Mouse (Mus musculus) stomach, embryonic 15.5 days (tissue): ENCODE results near the gene Ccl17. TPM values are rescaled to one million over a fixed set of nuclear protein-coding genes. Genes with fewer than 3 reads are reported as not detected.

Experiments used
- ATAC-seq: fragments of 200-750 bp; cut with Nextera tagmentation; 2 replicates; pipeline ENCODE4 v1.8.0; 2017; ENCODE audit warnings: low read depth, moderate number of reproducible peaks, moderate TSS enrichment; ENCODE audit not compliant: insufficient read depth, low FRiP score
- H3K27ac ChIP-seq: fragments of 300-500 bp; sonication (generic); 2 replicates; pipeline ENCODE4 v1.5.1; 2015; ENCODE audit warnings: mild to moderate bottlenecking, inconsistent platforms
- H3K27me3 ChIP-seq: fragments of 300-500 bp; sonication (generic); replicated peaks from 2 replicates; pipeline ENCODE4 v1.6.1; 2015; ENCODE audit warnings: inconsistent platforms
- H3K36me3 ChIP-seq: fragments of 300-500 bp; sonication (generic); 2 replicates; pipeline ENCODE4 v1.6.1; 2015; ENCODE audit warnings: inconsistent platforms
- H3K4me1 ChIP-seq: fragments of 300-500 bp; sonication (generic); 2 replicates; pipeline ENCODE4 v1.6.1; 2015; ENCODE audit warnings: inconsistent platforms
- H3K4me2 ChIP-seq: fragments of 300-500 bp; sonication (generic); 2 replicates; pipeline ENCODE4 v1.6.1; 2015; ENCODE audit warnings: mild to moderate bottlenecking, inconsistent platforms
- H3K4me3 ChIP-seq: fragments of 300-500 bp; sonication (generic); replicated peaks from 2 replicates; pipeline ENCODE4 v1.5.1; 2015; ENCODE audit warnings: inconsistent platforms
- H3K9ac ChIP-seq: fragments of 300-500 bp; sonication (generic); 2 replicates; pipeline ENCODE4 v1.6.1; 2015; ENCODE audit warnings: inconsistent platforms
- H3K9me3 ChIP-seq: fragments of 300-500 bp; sonication (generic); 2 replicates; pipeline ENCODE4 v1.6.1; 2016; ENCODE audit warnings: inconsistent platforms
- WGBS: fragments of 180-500 bp; shearing (Covaris S2); methylation state at CpG from one replicate; pipeline ENCODE4 v1.1.7; 2015; 5-methylcytosine and 5-hydroxymethylcytosine counted together
- polyA plus RNA-seq: library from polyadenylated mRNA; unstranded; fragments of >200 nt; fragmentation: Nextera tagmentation; extraction: Ambion mirVana; gene quantifications from 2 replicates; pipeline ENCODE4 v1.2.1, GENCODE M21; 2015

Gene Ccl17
- polyA plus RNA-seq, result 0.39 TPM in 1 of 2 replicates, not detected in the other

GRCm38 (mm10) chr8:94810153-94810552 lies at the start of gene Ccl17:
Ccl17 (plus strand) TSS chr8:94810453.
- ATAC-seq, result no peak
- Histone ChIP-seq H3K4me1 (0 out of 2 replicates have a peak, but pooled peaks cover 3% of the 10 kb centered on the region), H3K27me3 (no peaks in the 10 kb centered on the region), H3K9me3 (no peaks in the 10 kb centered on the region), H3K4me2 (no peak within 1 kb of the TSS), H3K9ac (no peak within 1 kb of the TSS), H3K27ac (no peak within 1 kb of the TSS), H3K36me3 (no peaks in the 10 kb centered on the region), H3K4me3 (no peak within 1 kb of the TSS)
- WGBS, result 51% methylated on average over 3 of the region's 3 CpGs

GRCm38 (mm10) chr8:94767035-94767434 lies 43.2 kb upstream of the Ccl17 start:
- Histone ChIP-seq H3K36me3 (no peaks in the 10 kb centered on the region), H3K9me3 (no peaks in the 10 kb centered on the region)
- 45% methylated on average over 9 of the region's 9 CpGs for WGBS

GRCm38 (mm10) chr8:94770945-94771344 lies 39.3 kb upstream of the Ccl17 start:
- ATAC-seq, result peak; percentile 66
- Histone ChIP-seq H3K4me2 (peak overlapping the region; percentile 93; the same call in 1 of the 2 replicates), H3K4me1 (peaks cover 27% of the 10 kb centered on the region), H3K27ac (peak overlapping the region; percentile 68), H3K4me3 (no peak overlapping the region), H3K27me3 (peaks cover 26% of the 10 kb centered on the region), H3K36me3 (no peaks in the 10 kb centered on the region), H3K9me3 (no peaks in the 10 kb centered on the region), H3K9ac (no peak overlapping the region)
- 26% methylated on average over 6 of the region's 6 CpGs for WGBS

More at GRCm38 (mm10) chr8:94767035-94767434, 43.2 kb upstream of the Ccl17 start:
- H3K27ac ChIP-seq, result no peak overlapping the region
- 0 out of 2 replicates have a peak, but pooled peaks cover 9% of the 10 kb centered on the region for H3K27me3 ChIP-seq
- no peak overlapping the region for H3K9ac ChIP-seq
- no peak overlapping the region for H3K4me3 ChIP-seq
- no peak for ATAC-seq
- H3K4me1 ChIP-seq, result peaks cover 12% of the 10 kb centered on the region
- H3K4me2 ChIP-seq, result no peak overlapping the region

- no peaks in the 10 kb centered on the region for H3K36me3 ChIP-seq
- H3K27me3 ChIP-seq, result peaks cover 26% of the 10 kb centered on the region
- ATAC-seq, result peak; percentile 58
- WGBS, result 1% methylated on average over 38 of the region's 38 CpGs
- H3K27ac ChIP-seq, result peak within 1 kb of the TSS; percentile 68
- peak within 1 kb of the TSS; percentile 93 for H3K4me2 ChIP-seq
- H3K4me1 ChIP-seq, result peaks cover 27% of the 10 kb centered on the region
- no peaks in the 10 kb centered on the region for H3K9me3 ChIP-seq
- peak within 1 kb of the TSS; percentile 56; the same call in 1 of the 2 replicates for H3K9ac ChIP-seq
- peak within 1 kb of the TSS; percentile 54 for H3K4me3 ChIP-seq
Measured at GRCm38 (mm10) chr8:94771941-94772670, 38.1 kb upstream of the Ccl17 start, which contains the start of gene Cx3cl1. Cx3cl1 (plus strand) TSS chr8:94772009.

GRCm38 (mm10) chr8:94773048-94773447 lies 37.2 kb upstream of the Ccl17 start:
- peaks cover 30% of the 10 kb centered on the region for H3K4me1 ChIP-seq
- H3K27ac ChIP-seq, result no peak overlapping the region
- ATAC-seq, result no peak
- H3K4me2 ChIP-seq, result peak overlapping the region; percentile 93
- H3K4me3 ChIP-seq, result peak overlapping the region; percentile 54
- 52% methylated on average over 6 of the region's 6 CpGs for WGBS
- H3K9ac ChIP-seq, result no peak overlapping the region
- H3K27me3 ChIP-seq, result peaks cover 26% of the 10 kb centered on the region
- no peaks in the 10 kb centered on the region for H3K9me3 ChIP-seq
- no peaks in the 10 kb centered on the region for H3K36me3 ChIP-seq

GRCm38 (mm10) chr8:94773700-94774171 lies 36.5 kb upstream of the Ccl17 start:
- H3K9me3 ChIP-seq, result no peaks in the 10 kb centered on the region
- no peaks in the 10 kb centered on the region for H3K36me3 ChIP-seq
- whole genome bisulfite sequencing, result 23% methylated on average over 12 of the region's 12 CpGs
- H3K9ac ChIP-seq, result no peak overlapping the region
- H3K4me1 ChIP-seq, result peaks cover 37% of the 10 kb centered on the region
- no peak overlapping the region for H3K27ac ChIP-seq
- no peak overlapping the region for H3K4me2 ChIP-seq
- H3K4me3 ChIP-seq, result no peak overlapping the region
- ATAC-seq, result no peak
- peaks cover 26% of the 10 kb centered on the region for H3K27me3 ChIP-seq

- no peak for ATAC-seq
Measured at GRCm38 (mm10) chr8:94774601-94775000, 35.7 kb upstream of the Ccl17 start.

GRCm38 (mm10) chr8:94776346-94776745 lies 33.9 kb upstream of the Ccl17 start:
- 72% methylated on average over 2 of the region's 2 CpGs for WGBS
- no peaks in the 10 kb centered on the region for H3K9me3 ChIP-seq
- no peak overlapping the region for H3K4me3 ChIP-seq
- H3K36me3 ChIP-seq, result no peaks in the 10 kb centered on the region
- peaks cover 20% of the 10 kb centered on the region for H3K27me3 ChIP-seq
- H3K9ac ChIP-seq, result no peak overlapping the region
- no peak overlapping the region for H3K4me2 ChIP-seq
- peaks cover 39% of the 10 kb centered on the region for H3K4me1 ChIP-seq
- no peak for ATAC-seq
- H3K27ac ChIP-seq, result no peak overlapping the region

More at GRCm38 (mm10) chr8:94774601-94775000, 35.7 kb upstream of the Ccl17 start:
- no peak overlapping the region for H3K4me2 ChIP-seq
- no peak overlapping the region for H3K4me3 ChIP-seq
- H3K36me3 ChIP-seq, result no peaks in the 10 kb centered on the region
- no peaks in the 10 kb centered on the region for H3K9me3 ChIP-seq
- peaks cover 39% of the 10 kb centered on the region for H3K4me1 ChIP-seq
- 85% methylated on average over 1 of the region's 1 CpGs for WGBS
- H3K9ac ChIP-seq, result no peak overlapping the region
- H3K27ac ChIP-seq, result no peak overlapping the region
- H3K27me3 ChIP-seq, result peaks cover 26% of the 10 kb centered on the region

- Histone ChIP-seq H3K9ac (no peak overlapping the region), H3K4me1 (peaks cover 29% of the 10 kb centered on the region), H3K4me2 (no peak overlapping the region; the same call in 1 of the 2 replicates), H3K4me3 (no peak overlapping the region), H3K36me3 (no peaks in the 10 kb centered on the region), H3K27me3 (peaks cover 10% of the 10 kb centered on the region), H3K9me3 (no peaks in the 10 kb centered on the region), H3K27ac (peak overlapping the region; percentile 79)
- whole genome bisulfite sequencing, result 63% methylated on average over 10 of the region's 10 CpGs
- 0 out of 2 replicates have a peak, but pooled peaks have one; percentile 8 for ATAC-seq
Measured at GRCm38 (mm10) chr8:94778036-94778435, 32.2 kb upstream of the Ccl17 start.

- 27% methylated on average over 5 of the region's 5 CpGs for WGBS
- H3K4me3 ChIP-seq, result no peak overlapping the region
- ATAC-seq, result peak; percentile 49; the same call in 1 of the 2 replicates
- no peak overlapping the region for H3K4me2 ChIP-seq
- peak overlapping the region; percentile 79 for H3K27ac ChIP-seq
- H3K9ac ChIP-seq, result no peak overlapping the region
- H3K36me3 ChIP-seq, result no peaks in the 10 kb centered on the region
- peaks cover 5% of the 10 kb centered on the region for H3K27me3 ChIP-seq
- H3K9me3 ChIP-seq, result no peaks in the 10 kb centered on the region
- H3K4me1 ChIP-seq, result peaks cover 28% of the 10 kb centered on the region
Measured at GRCm38 (mm10) chr8:94778473-94778872, 31.8 kb upstream of the Ccl17 start.

GRCm38 (mm10) chr8:94778895-94779533 lies 31.2 kb upstream of the Ccl17 start:
- WGBS, result 68% methylated on average over 10 of the region's 10 CpGs
- H3K9ac ChIP-seq, result no peak overlapping the region

More at GRCm38 (mm10) chr8:94778895-94779533, 31.2 kb upstream of the Ccl17 start:
- H3K9me3 ChIP-seq, result no peaks in the 10 kb centered on the region
- no peak overlapping the region for H3K4me2 ChIP-seq
- H3K4me1 ChIP-seq, result peaks cover 24% of the 10 kb centered on the region
- H3K27ac ChIP-seq, result peak overlapping the region; percentile 79
- H3K36me3 ChIP-seq, result no peaks in the 10 kb centered on the region
- H3K27me3 ChIP-seq, result no peaks in the 10 kb centered on the region; the same call in 1 of the 2 replicates
- ATAC-seq, result no peak
- H3K4me3 ChIP-seq, result no peak overlapping the region
